ENCODE assay signal across 16 mouse cellular contexts in the genomic region with DNA sequence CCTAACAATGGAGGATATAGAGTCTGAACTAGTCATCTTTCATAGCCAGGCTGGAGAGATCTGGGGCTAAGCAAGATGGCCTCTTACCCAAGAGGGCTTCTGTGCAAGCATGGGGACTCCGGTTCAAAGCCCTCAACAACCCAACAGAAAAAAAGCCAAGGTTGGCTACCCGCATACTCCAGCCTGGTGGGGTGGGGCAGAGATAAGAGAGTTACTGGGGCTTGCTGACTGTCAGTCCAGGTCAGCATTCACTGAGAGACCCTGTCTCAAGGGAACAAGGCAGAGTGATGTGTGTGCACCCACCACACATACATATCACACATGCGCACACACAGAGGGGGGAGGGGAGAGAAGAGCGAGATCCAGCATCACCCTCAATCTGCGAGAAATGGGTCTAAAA. TPM values are rescaled to one million over a fixed set of nuclear protein-coding genes. Genes with fewer than 3 reads are reported as not detected.
"Had no signal": no experiment of that assay in that cellular context is flagged by ENCODE, and none has a peak within 500 bp of the region (broad histone marks: within the 10 kb centered on the region; RNA-seq: fewer than 3 reads in every experiment).

No protein-coding gene starts in this region.

- H3K9me3 ChIP-seq: limb, embryonic 10.5 days; lung, embryonic 15.5 days; neural tube, embryonic 13.5 days; stomach, embryonic 15.5 days had no signal

- H3K4me3 ChIP-seq: left cerebral cortex, adult 2 months; limb, embryonic 10.5 days; lung, embryonic 15.5 days; neural tube, embryonic 13.5 days; stomach, embryonic 15.5 days had no signal

- H3K27me3 ChIP-seq: lung, embryonic 15.5 days; neural tube, embryonic 13.5 days; stomach, embryonic 15.5 days had no signal

- H3K9ac ChIP-seq: lung, embryonic 15.5 days; neural tube, embryonic 13.5 days; stomach, embryonic 15.5 days had no signal

- H3K4me2 ChIP-seq: lung, embryonic 15.5 days; neural tube, embryonic 13.5 days; stomach, embryonic 15.5 days had no signal

- H3K27ac ChIP-seq: left cerebral cortex, adult 2 months; limb, embryonic 10.5 days; lung, embryonic 15.5 days; macrophage; neural tube, embryonic 13.5 days; stomach, embryonic 15.5 days had no signal

- ATAC-seq: intestine, postnatal 0 days had no signal

- DNase-seq: kidney, adult 8-10 months; kidney, postnatal 25 days; lung, postnatal 14 days; midbrain, embryonic 14.5 days; right cerebral cortex, postnatal 14 days; thymus, postnatal 4 days had no signal

RNA-seq across cellular contexts. Expression of a gene that starts 51.2 kb away (rescaled TPM):
- polyA plus RNA-seq: intestine, postnatal 0 days; kidney, embryonic 16.5 days; limb, embryonic 10.5 days; liver, embryonic 16.5 days; macrophage; testis, adult 2 months had no signal
